Mouse (Mus musculus) G1E (cell line): Measurements from ENCODE around the gene Kansl2. TPM values are rescaled to one million over a fixed set of nuclear protein-coding genes. Genes with fewer than 3 reads are reported as not detected.

Experiments used
- ATAC-seq: 2 replicates; pipeline ENCODE4 v1.8.0; 2016; ENCODE audit warnings: mild to moderate bottlenecking; ENCODE audit not compliant: insufficient number of reproducible peaks, poor library complexity, low FRiP score, severe bottlenecking; ENCODE audit errors: extremely low read depth
- DNase-seq: peaks from one replicate; pipeline ENCODE4 v3.0.0; 2012; ENCODE audit warnings: low spot score
- H3K27me3 ChIP-seq: 2 replicates; pipeline ENCODE4 v1.6.1; 2012; ENCODE audit warnings: mild to moderate bottlenecking, low read length, inconsistent platforms; ENCODE audit not compliant: insufficient read depth
- H3K36me3 ChIP-seq: replicated peaks from 2 replicates; pipeline ENCODE3; 2012; ENCODE audit warnings: mild to moderate bottlenecking, inconsistent platforms
- H3K4me1 ChIP-seq: 2 replicates; pipeline ENCODE4 v1.6.1; 2012; ENCODE audit warnings: low read depth, low read length, inconsistent platforms, mixed read lengths; ENCODE audit not compliant: insufficient read depth
- H3K4me3 ChIP-seq: 2 replicates; pipeline ENCODE4 v1.5.1; 2012; ENCODE audit warnings: low read depth, mild to moderate bottlenecking, inconsistent platforms, low read length, moderate library complexity, mixed read lengths
- H3K9me3 ChIP-seq: replicated peaks from 2 replicates; pipeline ENCODE4 v1.6.1; 2012; ENCODE audit warnings: inconsistent platforms
- CTCF ChIP-seq: IDR thresholded peaks from 2 replicates; pipeline ENCODE4 v1.5.1; 2012; ENCODE audit warnings: low read depth, low read length, inconsistent platforms, mixed read lengths
- GATA1 ChIP-seq: IDR thresholded peaks from 2 replicates; pipeline ENCODE4 v1.6.1; 2012; ENCODE audit warnings: borderline replicate concordance, low read length, inconsistent platforms, mixed read lengths
- GATA2 ChIP-seq: IDR thresholded peaks from 2 replicates; pipeline ENCODE4 v1.6.1; 2012; ENCODE audit warnings: low read depth, low read length, inconsistent platforms, borderline replicate concordance
- POLR2AphosphoS5 ChIP-seq: IDR thresholded peaks from 2 replicates; pipeline ENCODE4 v1.6.1; 2012; ENCODE audit warnings: low read depth, low read length, inconsistent platforms; ENCODE audit not compliant: insufficient replicate concordance
- TAL1 ChIP-seq: conservative IDR thresholded peaks from 2 replicates; pipeline ENCODE4 v1.6.1; 2012; ENCODE audit warnings: low read depth, low read length, inconsistent platforms, mixed read lengths
- polyA plus RNA-seq: library from polyadenylated mRNA; stranded (reverse); fragments of >175 nt; gene quantifications from 2 replicates; pipeline ENCODE4 v1.2.3, GENCODE M21; 2012
- total RNA-seq, 2 experiments: library from RNA; stranded (forward) in 1 of 2; stranded (reverse) in 1 of 2; fragments of 200-1000 nt in 1 of 2; fragments of >200 nt in 1 of 2; fragmentation: Nextera tagmentation in 1 of 2; gene quantifications; 2 replicates each; pipeline ENCODE4 v1.2.3; 2014 to 2017

The Kansl2 gene
- total and polyA plus RNA-seq, 3 experiments = 26.9 to 52.5 (median 49.1) TPM

DNA sequence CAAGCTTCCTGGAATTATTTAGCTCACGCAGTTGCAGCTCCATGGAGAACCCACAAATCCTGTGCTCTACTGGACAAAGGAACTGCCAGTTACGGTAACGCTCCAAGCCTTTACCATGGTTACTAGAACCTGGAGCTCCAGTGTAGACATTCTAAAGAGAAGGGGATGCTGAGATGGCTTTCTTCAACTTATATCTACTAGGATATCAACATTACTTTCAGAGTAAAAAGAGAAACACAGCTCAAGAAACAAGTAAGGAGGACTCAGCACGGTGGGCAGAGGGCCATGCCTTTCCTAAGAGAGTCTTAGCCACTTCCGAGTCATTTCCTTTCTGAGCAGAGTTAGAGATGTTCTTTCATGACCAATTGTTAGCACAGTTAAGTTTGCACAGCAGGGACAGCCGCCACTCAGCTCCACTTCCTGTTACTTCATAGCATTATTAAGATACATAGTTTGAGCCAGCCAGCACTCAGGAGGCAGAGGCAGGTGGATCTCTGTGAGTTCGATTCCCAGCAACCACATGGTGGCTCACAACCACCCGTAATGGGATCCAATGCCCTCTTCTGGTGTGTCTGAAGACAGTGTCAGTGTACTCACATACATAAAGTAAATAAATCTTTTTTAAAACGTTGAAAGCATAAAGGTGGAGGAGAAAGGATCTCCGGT, 36.9 kb upstream of the Kansl2 start, which contains the start of the genes Ccnt1 and 4930415O20Rik:
Ccnt1 (minus strand) TSS at position 51 of the 666 bp plus-strand sequence.
4930415O20Rik (plus strand) TSS at position 132 of the 666 bp plus-strand sequence.
- TF ChIP-seq POLR2AphosphoS5 (no peak), GATA1 (no peak)
- DNase-seq (no peak), ATAC-seq (no peak)
- Histone ChIP-seq H3K4me1 (peaks cover 13% of the 10 kb centered on the region), H3K36me3 (peaks cover 15% of the 10 kb centered on the region), H3K9me3 (no peaks in the 10 kb centered on the region), H3K27me3 (0 out of 2 replicates have a peak, but pooled peaks cover 2% of the 10 kb centered on the region), H3K4me3 (peak within 1 kb of the TSS; percentile 28; the same call in 1 of the 2 replicates)

DNA sequence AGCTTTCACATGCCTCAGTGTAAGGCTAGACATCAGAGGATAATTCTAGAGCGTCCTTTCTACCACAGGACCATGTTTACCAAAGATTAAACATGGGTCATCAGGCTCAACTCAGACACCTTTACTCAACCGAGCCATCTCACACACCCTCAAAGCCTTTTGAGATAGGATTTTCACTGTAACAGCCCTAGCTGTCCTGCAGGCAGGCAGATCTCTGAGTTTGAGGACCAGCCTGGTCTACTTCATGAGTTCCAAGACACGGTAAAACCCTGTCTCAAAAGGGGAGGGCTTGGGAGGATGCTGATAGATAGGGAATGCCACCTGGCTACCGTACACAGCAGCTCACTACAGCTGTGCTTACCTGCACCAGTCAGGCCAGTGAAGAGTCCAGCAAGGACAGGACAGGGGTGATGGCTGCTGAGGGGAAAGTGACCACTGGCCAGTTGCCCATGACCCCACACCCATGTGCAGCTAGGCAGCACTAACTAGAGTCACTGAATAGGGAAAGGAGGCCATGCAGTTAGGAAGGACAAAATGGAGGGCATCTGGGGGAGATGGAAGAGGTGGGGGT, 35.8 kb upstream of the Kansl2 start:
- ATAC-seq (no peak), DNase-seq (no peak)
- peaks cover 21% of the 10 kb centered on the region for H3K4me1 ChIP-seq
- H3K4me3 ChIP-seq = peak overlapping the region; percentile 28; the same call in 1 of the 2 replicates
- H3K27me3 ChIP-seq = no peaks in the 10 kb centered on the region
- no peaks in the 10 kb centered on the region for H3K9me3 ChIP-seq
- no peak for TF ChIP-seq CTCF
- TF ChIP-seq POLR2AphosphoS5 = 0 out of 2 replicates have a peak, but pooled peaks have one; percentile 41
- peaks cover 25% of the 10 kb centered on the region for H3K36me3 ChIP-seq

DNA sequence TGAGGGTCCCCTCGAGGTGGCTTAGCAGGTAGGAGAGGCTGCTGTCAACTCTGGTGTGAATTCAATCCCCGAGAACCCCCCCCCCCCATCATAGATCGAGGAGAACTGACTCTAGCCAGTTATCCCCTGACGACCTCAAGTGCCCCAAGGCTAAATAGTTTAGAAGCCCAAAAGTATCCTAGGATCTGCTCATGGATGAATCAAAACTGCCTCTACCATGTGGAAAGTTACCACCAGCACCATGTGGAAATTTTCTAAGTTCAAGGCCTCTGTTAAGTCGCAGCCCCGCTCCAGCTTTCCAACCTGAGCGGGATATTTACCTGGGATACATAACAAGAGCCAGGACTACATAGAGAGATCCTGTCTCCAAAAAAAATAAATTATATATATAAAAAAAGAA, 35.2 kb upstream of the Kansl2 start:
- Histone ChIP-seq H3K4me3 (peak overlapping the region; percentile 98), H3K4me1 (peaks cover 25% of the 10 kb centered on the region), H3K9me3 (no peaks in the 10 kb centered on the region), H3K27me3 (no peaks in the 10 kb centered on the region), H3K36me3 (peaks cover 28% of the 10 kb centered on the region)
- TF ChIP-seq GATA1 (no peak), TAL1 (no peak), GATA2 (no peak), POLR2AphosphoS5 (no peak), CTCF (no peak)
- ATAC-seq = no peak
- DNase-seq = no peak

DNA sequence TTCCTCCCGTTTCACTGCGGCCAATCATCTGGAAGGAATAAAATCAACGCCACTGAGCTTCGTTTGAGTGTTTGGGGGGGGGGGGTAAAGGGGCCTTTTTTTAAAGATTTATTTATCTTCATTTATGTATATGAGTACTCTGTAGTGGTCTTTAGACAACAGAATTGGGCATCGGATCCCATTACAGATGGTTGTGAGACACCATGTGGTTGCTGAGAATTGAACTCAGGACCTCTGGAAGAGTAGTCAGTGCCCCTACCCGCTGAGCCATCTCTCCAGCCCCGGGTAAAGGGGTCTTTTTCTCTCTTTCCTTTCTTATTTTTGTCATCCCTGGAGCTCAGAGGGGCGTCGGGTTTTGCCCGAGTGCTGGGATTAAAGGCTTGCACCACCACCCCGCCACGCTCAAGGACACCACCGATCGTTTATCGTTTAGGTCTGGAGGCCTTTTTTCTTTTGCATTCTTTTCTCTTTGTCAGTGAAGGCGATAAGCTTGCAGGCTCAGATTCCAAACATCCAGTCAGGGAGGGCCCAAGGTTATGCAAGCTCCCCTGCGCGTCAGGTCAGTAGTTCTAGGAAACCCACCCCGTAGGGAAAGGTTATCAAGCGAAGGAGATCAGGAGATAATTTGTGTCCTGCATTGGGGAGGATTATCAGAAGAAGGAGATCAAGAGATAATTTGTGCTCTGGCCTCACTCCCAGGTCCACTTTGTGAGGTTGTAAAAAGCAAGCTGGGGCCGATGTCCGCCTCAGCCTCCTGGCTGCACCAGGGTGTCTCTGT, 34.4 kb upstream of the Kansl2 start:
- DNase-seq = no peak
- peaks cover 35% of the 10 kb centered on the region for H3K36me3 ChIP-seq
- H3K9me3 ChIP-seq = no peaks in the 10 kb centered on the region
- no peaks in the 10 kb centered on the region for H3K27me3 ChIP-seq
- TF ChIP-seq TAL1 (no peak), GATA1 (no peak), POLR2AphosphoS5 (no peak; the same call in 1 of the 2 replicates), GATA2 (no peak), CTCF (no peak)
- peak overlapping the region; percentile 98 for H3K4me3 ChIP-seq
- H3K4me1 ChIP-seq = peaks cover 28% of the 10 kb centered on the region
- ATAC-seq = no peak

DNA sequence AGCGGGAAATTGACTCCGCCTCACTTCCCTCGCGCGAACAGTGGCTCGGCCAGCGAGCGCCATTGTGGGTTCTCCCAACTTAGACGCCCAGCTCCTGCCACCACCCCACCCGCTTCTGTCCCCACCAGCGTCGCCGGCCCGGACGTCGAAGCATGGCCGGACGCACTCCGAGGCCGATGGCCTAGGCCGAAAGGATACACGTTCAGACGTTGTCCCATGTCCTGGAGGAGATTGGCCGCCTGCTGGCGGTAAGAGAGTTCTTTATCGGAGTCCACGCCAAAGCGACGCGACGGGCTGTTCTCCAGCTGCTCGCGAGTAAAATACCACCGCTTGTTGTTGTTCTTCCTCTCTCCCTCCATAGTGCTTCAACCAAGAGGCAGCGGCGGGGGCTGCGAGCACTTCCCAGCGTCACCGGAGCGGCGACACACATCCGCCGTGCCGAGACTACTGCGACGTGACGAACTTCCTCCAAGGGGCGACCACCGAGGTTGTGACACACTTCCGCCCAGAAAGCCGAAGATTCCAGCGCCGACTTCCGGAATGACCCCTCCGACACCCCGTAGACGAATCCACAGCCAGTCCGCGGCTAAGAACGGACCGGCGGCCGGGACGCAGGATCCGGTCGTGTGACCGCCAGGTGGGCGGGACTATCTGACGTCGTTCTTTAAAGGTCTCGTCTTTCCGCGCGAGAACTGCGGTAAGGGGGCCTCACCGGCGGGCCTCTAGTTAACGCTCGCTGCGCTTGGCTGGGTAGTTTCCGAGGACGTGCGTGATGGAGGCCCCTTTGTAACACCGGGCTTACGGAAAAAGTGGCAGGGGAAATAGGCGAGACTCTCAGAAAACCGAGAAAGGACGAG, 33.4 kb upstream of the Kansl2 start:
- H3K4me3 ChIP-seq = peak overlapping the region; percentile 98
- TF ChIP-seq GATA1 = no peak
- no peak for TF ChIP-seq TAL1
- no peak for TF ChIP-seq GATA2
- TF ChIP-seq CTCF = no peak
- no peak for TF ChIP-seq POLR2AphosphoS5
- H3K9me3 ChIP-seq = no peaks in the 10 kb centered on the region
- peak; percentile 83 for DNase-seq
- H3K36me3 ChIP-seq = peaks cover 44% of the 10 kb centered on the region
- peaks cover 32% of the 10 kb centered on the region for H3K4me1 ChIP-seq
- ATAC-seq = peak; percentile 95
- no peaks in the 10 kb centered on the region for H3K27me3 ChIP-seq

DNA sequence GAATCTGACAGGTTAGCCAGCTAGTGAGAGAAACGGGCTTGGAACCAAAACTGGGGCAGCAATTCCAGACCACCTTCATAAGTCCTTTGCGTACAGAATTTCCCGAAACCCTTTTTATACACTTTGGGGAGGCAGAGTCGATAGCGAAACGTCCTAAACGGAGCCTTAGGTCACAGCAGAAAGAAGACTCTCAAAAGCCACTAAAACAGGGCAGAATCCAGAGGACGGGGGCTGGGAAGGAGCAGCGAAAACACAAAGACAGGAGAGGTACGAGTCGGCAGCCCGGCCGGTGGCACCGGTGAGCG, 32.9 kb upstream of the Kansl2 start:
- Histone ChIP-seq H3K4me3 (peak overlapping the region; percentile 98), H3K36me3 (peaks cover 50% of the 10 kb centered on the region), H3K9me3 (no peaks in the 10 kb centered on the region), H3K27me3 (no peaks in the 10 kb centered on the region), H3K4me1 (peaks cover 36% of the 10 kb centered on the region)
- no peak for ATAC-seq
- TF ChIP-seq CTCF (no peak), GATA1 (no peak), POLR2AphosphoS5 (no peak), GATA2 (no peak), TAL1 (no peak)
- DNase-seq = no peak
